Mouse (Mus musculus) testis, postnatal 14 days (tissue): ENCODE measurements at regions not wholly inside any gene's neighbourhood (a gene's known extent, or its start where the extent isn't known, plus 50 kb on each side); places are given as distances from the start of the nearest gene placed in this dataset.
A peak's percentile ranks its signal among the peaks of the same experiment; 100 is the strongest.

Source experiments
- DNase-seq: peaks from one replicate; pipeline ENCODE4 v3.0.0; 2021; ENCODE audit warnings: low spot score

DNA sequence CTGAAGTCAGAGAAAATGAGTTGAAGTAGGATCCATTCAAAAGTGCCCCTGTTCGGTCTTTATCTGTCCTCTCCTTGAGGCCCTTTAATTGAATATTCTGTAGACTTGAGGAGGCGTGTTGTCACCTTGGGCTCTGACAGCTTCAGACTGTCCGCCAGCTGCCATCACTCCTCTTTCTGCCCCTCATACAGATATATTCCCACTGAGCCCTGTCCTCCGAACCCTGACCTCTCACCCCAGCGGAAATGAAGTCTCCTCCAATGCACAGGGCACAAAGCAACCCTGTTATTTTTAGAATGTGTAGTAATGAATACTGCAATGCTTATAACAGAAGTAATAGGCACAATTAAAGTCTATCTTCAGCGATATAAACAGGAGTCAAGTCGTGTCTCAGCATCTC lies 117.4 kb upstream of the Gm14444 start:
- no peak for DNase-seq

DNA sequence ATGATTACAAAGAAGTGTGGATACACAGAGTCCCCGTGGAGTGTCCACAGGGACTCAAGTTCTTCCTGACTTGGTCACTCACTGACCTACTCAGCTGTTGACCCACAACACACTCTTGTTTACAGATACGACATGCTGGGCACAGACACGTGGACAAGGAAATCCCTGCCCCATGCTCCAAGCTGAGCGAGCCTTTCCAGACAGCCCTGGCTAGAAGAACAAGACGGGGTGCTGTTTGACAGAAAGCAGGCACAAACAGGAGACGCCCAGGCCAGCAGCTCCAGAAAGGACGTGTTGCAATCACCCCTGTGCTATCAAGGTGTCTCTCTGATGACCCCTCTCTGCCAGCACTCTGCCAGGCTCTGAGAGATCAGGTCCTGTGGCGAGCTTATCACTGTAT lies 112.6 kb upstream of the Gm14444 start:
- DNase-seq, result no peak

DNA sequence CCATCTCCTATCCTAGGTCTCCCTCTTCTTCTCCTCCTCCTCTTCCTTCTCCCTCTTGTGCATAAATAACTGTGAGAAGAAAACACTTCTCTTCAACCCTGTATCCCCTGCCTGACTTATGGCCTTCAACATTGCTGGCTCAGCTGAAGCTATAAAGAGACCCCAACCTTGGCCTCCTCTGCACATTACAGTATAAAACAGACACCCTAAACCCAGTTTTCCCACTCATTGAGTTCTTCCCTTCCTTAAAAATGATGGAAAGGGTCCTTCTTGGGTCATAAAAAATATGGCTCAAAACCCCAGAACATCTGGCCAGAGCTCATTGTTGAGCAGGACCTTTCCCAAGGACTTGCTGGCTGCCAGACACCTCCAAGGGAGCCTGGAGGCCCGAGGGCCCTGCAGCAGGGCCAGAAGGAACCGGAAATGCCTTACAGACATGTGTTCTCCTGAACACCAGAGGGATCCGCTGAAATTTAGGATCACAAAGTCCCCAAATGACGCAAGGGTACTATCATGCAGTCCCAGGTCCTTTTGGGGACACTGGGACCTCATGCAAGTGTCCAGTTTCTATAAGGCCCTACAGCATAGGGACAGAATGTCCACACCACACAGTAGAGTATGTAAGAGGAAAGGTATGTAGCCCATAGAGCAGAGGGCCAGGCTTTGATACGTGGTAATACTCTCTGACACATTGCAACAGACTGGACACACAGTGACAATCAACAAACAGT lies 109.9 kb upstream of the Gm14444 start:
- DNase-seq, result no peak

DNA sequence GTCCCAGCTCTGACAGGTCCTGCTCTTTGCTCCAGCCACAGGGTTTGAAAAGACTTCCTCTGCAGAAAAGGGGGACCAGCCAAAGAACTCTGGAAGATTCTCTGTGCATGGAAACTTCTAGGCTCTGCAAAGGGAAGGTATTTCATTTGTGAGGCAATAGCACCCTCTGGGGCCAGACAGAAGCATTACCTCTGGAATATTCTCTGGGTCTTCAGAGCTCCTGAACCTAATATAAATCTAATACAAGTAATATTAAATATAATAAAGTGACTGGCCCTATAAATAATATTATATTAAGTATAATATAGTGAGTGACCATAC lies 109.4 kb upstream of the Gm14444 start:
- DNase-seq, result peak; percentile 15

DNA sequence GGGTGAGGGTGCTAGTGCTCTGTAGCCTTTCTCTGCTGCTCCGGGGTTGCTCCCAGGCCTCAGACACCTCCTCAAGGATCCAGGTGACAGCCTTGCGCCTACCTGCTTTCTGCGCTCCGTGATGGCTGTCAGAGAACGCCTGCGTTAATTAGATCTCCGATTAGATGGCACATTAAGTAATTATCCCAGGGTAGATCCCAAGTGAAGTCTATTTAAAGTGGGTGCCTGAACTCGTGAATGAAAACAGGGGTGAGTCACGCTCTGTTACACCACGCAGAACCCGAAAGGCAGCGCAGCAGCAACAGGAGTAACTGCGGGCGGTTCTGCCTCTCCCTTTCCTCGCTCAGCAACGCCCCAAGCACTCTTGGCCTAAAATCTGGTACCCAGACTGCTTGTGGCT lies 108.2 kb upstream of the Gm14444 start:
- no peak for DNase-seq

DNA sequence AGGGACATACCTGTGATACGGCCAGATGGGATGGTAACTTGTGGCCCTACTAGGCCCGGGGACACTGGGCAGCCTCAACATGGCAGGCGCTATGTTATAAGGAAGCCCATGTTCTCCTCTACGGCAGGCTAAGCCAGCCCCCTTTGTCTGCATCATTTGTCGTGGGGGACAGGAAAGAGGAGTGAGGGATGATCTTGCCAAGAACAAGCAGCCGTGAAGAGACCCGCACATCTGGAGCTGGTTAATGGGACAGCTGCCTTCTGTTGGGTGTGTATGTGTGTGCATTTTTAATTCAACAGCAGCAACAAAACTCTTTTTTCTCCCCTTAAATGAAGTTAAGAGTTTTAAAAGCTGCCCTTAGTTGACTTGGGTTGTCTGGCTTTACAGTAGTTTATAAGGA lies 106.4 kb upstream of the Gm14444 start:
- DNase-seq, result no peak

DNA sequence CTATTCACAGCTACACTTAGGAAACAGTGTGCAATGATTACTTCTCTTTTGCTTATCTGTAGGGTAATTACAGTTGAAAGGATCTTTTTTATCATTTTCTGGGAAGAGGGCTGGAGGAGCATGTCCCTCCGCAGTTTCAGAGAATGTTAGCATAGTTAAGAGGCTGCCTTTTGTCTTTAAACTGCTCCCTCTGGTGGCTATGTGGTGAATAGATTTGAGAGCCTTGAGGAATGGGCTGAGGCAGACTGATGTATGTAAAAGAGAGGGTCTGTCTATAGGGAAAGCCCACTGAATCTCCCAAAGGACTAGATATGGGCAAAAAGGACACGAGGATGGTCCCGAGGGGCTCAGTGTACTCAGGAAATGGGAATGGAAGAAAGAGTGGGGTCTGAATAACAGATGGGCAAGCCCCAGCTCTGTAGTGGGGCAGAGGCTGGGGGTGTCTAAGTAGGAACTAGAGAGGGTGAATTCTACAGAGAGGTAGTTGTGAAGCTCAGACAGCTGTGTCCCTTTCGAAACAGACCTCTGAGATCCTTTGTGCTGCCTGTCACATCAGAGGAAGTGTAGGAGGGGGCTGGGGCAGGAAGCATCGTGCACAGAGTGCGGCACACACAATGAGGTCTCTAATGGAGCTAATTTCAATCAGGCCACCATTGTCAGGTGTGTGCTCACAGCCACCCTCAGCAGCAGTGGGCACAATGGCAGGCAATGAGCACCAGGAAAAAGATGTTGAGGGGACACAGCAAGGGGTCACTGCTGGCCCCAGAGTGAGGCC lies 104.0 kb upstream of the Gm14444 start:
- no peak for DNase-seq

DNA sequence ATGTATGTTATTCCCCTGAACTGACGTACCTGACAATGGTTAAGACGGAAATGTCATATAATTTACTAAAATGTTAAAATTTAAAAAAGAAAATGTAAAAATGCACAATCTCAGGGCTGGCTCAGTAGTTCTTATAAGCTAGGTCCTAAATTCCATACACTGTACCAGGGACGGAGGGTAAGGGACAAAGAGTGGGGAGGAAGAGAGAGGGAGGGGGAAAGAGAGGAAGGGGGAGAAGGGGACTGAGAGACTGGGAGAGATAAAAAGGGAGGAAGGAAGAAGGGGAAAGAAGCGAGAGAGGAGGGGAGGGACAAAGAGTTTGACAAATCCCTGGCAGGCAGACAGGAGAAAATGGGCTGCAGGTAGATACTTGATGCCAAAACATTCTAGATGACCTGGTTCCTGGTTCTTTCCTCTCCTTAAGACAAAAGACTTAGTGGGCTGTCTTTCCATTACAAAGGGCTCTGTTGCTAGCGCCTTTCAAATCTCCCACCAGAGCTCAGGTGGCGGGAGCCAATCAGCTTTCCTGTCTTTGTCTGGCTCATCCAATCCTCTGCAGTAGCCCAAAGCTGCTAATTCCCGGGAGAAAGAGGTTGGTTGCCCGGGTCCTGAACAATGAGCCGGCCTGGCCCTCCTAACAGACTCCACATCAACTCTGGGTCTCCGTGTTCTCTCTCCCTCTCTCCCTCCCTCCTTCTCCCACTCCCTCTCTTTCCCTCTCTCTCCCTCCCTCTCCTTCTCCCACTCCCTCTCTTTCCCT lies 92.7 kb upstream of the Gm14444 start:
- DNase-seq, result peak; percentile 54

DNA sequence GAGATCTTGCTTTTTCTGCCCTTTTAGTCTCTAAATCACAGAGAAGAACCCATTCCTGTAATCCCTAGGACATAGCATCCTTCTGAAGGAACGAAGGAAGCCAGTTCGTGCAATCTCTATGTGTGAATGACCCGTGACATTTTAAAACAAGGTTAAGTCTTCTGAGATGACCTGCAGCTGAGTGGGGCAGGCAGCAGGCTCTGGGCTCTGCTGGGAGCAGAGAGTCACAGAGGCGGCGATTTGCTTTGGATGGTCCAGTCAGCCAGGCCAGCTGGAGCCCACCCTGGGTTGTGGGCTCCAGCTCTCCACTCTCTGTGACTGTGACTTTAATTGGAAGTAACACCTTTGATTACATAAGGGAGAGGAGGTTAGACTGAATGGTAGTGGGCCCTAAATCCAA lies 92.1 kb upstream of the Gm14444 start:
- no peak for DNase-seq

DNA sequence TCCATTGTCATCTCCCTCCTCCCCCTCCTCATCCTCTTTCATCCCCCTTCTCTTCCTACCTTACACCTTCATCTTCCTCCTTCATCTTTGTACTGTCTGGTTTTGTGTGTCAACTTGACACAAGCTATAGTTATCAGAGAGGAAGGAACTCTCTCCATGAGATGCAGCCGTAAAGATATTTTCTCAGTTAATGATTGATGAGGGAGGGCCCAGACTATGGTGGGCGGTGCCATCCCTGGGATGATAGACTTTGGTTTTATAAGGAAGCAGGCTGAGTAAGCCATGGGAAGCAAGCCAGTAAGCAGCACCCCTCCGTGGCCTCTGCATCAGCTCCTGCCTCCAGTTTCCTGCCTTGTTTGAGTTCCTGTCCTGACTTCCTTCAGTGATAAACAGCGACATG lies 87.8 kb upstream of the Gm14444 start:
- no peak for DNase-seq

DNA sequence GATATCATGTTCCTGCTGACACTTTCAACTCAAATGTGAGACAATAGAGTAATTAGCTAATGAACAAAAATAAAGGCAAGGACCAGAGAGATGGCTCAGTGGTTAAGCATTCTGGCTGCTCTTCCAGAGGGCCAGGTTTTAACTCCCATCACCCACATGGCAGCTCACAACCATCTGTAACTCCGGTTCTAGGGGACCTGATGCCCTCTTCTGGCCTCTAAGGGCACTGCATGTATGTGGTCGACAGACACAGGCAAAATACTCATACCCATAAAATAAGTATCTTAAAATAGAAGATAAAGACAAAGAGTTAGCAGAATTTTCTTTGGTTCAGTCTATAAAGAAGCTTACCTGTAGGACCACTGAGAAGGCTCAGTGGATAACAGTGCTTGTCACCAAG lies 80.3 kb upstream of the Gm14444 start:
- no peak for DNase-seq

DNA sequence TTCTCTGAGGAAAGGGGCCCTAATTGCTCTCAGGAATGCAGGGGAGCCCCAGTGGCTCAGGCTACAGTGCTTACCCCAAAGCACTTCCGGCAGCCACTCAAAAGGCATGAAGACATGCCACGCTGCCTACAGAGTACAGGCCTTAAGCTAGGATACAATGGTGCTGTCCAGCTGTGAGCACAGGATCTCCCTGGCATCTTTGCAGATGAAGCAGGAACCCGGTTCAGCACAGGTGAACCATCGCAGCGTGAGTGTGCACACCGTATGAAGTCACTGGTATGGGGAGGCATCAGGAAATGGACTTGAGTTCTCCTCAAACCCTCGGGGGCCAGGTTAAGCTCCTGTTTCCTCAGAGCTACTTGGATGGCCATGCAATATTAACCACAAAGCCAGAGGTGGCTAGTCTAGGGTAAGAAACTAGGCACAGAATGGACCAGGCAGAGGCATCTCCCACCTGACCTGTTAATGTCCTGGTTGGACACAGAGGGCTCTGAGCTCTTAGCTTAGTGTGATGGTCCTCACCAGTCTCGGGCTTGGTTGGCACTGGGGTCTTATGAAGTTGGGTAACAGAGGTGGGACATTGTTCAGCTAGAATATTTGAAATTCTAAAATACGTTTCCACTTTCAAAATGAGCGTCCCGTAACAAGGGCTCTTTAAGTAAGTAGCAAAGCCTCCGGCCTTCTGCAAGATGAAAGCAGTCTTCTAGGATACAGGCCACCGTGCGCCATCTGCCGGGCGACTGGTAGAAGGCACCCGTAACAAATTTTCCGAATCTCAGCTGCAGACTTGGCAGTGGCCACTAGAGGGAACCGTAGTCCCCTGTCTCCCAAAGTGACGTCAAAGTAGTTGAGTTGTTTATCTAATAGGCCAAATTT lies 77.7 kb upstream of the Gm14444 start:
- peak; percentile 78 for DNase-seq

DNA sequence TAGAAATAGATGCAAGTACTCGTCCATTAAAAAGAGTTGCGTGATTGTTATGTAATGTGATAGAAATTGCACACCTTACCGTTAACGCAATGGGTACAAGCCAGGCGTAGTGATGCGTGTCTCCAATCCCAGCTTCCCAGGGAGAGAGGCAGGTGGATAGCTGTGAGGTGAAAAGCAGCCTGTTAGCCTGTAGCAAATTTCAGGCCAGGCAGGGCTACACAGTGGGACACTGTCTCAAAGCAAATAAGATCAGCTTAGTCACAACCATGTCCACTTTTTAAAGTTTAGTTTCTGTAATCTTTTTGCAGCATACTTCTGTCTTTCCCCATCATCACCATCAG lies 77.1 kb upstream of the Gm14444 start:
- DNase-seq, result no peak

DNA sequence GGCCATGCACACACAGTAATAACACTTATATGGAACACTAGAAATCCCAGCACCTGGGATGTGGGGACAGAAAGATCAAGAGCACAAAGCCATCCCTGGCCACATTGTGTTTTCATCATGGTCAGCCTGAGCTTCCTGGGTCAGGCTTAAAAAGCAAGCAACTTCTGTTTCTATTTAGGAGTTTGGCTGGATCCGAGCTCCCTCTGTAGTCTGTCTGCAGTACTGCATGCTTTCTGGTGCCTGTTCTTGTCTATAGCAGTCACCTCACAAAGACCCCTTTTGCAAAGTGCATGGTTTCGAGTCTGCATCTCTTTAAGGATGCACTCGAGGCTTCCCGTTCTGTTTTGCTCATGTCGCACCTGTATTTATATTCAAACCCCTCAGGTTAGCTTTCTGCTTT lies 73.4 kb upstream of the Gm14444 start:
- DNase-seq, result no peak

DNA sequence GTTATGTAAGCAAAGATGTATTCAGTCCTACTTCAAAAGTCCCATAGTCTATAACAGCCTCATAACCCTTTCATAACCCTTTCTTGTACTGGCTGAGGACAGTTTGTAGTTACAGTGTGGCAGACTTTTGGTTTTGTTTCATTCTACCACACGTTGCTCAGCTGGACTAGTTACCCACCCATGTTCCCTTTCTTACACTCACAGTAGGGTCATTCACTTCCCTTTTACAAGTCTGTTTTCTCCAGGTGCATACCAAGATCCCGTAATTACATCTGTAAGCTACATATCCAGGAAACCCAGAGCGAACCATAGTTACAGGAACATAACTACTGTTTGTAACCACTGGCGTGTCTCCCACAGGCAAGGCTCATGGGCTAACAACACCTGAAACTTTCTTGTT lies 72.1 kb upstream of the Gm14444 start:
- DNase-seq, result no peak

DNA sequence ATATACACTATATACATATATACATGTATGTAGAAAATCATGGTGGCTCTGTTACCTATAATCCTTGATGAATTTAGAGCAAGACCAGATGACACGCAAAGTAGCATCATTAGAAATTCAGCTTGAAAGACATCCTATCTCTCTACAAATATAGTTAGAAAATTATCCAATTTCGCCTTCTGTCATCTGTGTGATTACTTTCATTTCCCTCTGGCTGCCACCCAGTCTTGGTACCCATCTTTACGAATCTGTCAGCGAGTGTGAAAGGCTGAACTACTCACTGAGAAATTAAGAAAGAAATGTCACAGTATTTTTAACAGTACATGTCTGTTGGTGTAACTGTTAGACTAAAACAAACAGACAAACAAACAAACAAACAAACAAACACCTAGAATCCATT lies 67.8 kb upstream of the Gm14444 start:
- DNase-seq, result no peak

DNA sequence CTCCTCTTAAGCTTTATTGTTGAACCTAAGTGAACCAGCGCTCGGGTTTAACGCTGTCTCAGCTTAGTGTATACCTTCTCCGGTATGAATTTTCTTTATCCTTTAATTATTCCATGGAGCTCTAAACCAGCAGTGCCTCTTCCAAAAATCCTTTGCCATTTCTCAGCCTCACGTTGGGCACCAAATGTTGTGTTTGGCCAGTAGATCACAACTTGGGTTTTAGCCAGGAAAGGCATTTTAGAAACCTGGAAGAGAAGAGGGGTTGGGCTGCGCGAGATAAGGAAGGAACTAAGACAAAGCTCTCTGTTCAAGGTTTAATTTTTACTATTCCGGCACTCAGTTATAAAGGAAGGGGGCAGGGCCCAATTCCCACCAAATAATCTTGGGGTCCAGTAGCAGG lies 61.9 kb upstream of the Gm14444 start:
- no peak for DNase-seq
